Mouse (Mus musculus) layer of hippocampus, postnatal 14 days (tissue): ENCODE measurements at regions not wholly inside any gene's neighbourhood (a gene's known extent, or its start where the extent isn't known, plus 50 kb on each side); places are given as distances from the start of the nearest gene placed in this dataset.

Source experiments
- DNase-seq, 2 experiments: peaks; one replicate each; pipeline ENCODE4 v3.0.0; 2021 to 2022; ENCODE audit warnings: low spot score in 2 of 2, mixed read lengths in 1 of 2

GRCm38 (mm10) chr15:97127771-97128170, 72.0 kb upstream of the Slc38a4 start:
- no peak for DNase-seq

DNA sequence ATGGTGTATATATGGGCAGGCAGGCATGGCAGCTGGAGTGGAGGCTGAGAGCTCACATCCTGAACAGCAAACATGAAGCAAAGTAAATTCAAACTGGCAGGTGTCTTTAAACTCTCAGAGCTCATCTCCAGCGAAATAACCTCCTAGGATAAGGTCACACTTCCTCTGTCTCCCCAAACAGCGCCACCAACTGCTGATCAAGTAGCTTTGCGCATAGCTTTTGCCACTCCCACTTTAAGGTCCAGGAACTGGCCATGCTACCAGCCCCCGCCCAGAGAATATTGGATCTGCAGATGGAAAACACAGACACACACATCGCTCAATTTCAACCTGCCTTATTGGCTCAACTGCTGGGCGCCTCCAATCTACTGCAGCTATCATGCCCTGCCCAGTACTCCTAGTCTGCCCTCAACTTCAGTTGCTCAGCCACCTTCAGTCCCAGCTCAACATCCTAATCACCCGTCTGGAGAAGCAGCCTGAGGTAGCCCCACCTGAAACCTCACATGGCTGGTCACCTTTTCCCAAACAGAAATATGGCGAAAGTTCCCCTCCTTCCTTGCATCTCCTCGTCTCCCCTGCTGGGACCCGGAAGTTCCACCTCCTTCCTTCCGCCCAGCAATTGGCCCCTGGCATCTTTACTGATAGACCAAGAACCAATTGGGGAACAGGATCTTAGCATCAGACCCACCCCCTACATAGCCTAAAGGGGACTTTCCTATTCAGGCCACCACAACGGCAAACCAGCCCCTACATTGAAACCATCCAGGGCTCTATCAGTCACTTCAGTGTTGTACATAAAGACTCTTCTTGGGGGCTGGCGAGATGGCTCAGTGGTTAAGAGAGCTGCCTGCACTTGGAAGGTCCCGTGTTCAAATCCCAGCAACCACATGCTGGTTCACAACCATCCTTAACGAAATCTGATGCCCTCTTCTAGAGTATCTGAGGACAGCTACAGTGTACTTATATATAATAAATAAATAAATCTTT, 70.4 kb upstream of the Slc38a4 start:
- DNase-seq: no peak

DNA sequence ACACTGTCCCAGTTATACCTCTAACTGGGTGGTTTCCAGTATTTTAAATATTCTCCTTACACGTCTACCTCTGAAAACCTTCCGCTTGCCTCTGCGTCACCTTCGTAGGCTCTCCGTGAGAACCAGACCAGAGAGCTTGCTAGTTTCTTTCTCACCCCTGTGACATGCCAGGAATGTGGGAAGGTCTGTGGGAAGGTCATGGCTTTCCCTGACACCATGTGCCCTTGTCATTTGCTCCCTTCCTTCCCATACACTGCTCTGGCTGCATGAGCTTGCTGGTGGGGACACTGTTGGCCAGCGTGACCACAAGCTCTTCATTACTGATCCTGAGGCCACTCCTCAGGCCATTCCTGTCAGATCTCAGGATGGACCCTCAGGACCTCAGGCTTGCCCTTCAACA, 66.5 kb upstream of the Slc38a4 start:
- DNase-seq: no peak

- DNase-seq: no peak
These were observed 56.9 kb upstream of the Slc38a4 start for GRCm38 (mm10) chr15:97112452-97113200.

DNA sequence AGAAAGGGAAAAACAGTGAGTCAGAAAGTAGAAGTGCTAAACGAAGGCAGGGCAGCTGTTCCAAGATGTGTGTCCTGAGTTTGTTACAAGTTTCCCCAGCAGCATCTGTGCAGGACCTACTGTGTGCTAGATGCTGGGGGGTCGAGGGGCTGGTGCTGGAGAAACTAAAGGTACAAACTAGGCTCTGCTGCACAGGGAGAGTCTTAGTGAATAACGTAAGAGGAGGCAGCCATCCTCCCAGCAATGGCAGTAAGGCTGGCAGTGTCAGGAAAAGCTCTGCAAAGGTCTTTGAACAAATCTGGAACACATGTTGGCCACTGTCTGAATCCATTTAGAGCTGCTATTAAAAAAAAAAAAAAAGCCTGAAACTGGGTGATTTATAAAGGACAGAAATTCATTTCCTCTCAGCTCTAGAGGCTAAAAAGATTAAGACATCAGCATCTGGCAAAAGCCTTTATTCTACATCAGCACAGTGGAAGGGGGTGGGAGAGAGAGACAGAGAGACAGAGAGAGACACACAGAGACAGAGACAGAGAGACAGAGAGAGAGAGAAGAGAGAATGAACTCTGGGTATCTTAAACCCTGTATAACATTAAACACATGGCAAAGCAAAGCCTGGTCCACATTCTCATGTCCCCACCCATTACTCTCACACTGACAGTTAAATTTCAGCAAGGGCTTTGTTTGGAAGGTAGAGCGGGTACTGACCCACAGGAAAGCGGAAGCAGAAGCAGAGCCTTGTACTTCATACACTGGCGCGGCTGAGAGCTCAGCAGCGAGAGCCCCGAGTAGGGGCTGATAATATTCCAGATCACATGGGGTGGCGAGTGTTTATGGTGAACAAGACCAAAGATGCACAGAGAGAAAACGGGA, 55.8 kb upstream of the Slc38a4 start:
- no peak for DNase-seq

DNA sequence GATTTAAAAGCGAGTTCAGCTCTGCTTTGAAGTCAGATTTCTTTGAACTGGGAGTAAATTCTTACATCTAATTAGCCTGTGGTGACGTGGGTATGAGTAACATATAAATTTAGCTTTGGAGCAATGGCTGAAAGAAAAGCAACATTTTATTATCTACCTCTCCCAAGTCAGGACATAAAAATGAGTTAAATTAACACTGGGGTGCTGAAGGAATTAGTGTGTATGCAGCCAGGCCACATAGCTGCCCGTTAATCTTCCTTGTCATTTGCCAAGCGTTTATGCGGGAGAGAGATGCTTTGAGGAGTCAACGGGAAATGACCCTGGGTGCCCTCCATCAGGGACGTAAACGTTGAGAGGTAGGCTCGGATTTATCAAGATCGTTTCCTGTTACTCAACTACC, 52.0 kb upstream of the Slc38a4 start:
- no peak for DNase-seq

DNA sequence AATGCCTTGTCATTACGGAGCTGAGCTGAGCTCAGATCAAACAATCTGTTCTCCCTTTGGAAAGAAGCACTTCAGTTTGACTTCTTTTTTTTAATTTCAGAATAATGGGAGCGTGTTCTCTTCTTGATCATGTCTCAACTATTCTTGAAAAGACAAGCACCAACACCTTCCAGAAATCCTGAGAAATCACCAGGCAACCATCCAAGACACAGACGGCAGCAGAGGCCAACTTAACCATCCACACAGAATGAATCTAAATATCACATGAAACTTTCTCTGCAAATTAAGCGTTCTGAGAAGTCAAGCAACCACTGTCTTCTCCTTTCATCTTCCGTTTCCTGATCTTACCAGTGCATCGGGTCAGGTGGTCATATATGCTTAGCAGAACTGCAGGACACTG, 50.8 kb upstream of the Slc38a4 start:
- no peak for DNase-seq
